21 mouse cellular contexts compared by ENCODE assay signal in the genomic region with DNA sequence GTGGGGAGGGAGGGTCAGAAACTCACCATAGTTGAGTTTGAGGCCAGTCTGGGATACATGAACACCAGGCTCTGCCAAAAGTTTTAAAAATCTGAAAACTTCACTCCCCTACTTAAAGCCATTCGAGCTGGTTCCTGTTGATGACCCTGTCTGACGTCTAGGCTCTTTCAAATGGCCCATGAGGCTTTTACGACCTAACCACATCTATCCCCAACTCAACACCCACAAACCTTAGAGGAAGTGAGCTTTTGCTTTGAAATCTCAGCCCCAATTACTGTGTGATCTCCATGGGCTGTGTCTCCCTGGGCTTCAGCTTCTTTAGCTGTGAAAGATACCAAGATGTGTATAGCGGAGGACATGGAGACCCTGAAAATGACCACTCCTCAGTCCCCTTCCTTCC. TPM values are rescaled to one million over a fixed set of nuclear protein-coding genes. Genes with fewer than 3 reads are reported as not detected.
A peak's percentile ranks its signal among the peaks of the same experiment; 100 is the strongest.
DNase-seq lines count a peak whose midpoint lies in the region; ATAC-seq lines count a peak whose summit lies in the region.
"Had no signal": no experiment of that assay in that cellular context is flagged by ENCODE, and none has a peak within 500 bp of the region (broad histone marks: within the 10 kb centered on the region; RNA-seq: fewer than 3 reads in every experiment).

No protein-coding gene starts in this region.

- H3K27me3 ChIP-seq in kidney, embryonic 16.5 days (ENCODE audit: insufficient read depth, low read length): no peaks in the 10 kb centered on the region
- H3K27me3 ChIP-seq in forebrain, embryonic 14.5 days (replicated peaks; ENCODE audit: control insufficient read depth, insufficient read depth, low read length): no peaks in the 10 kb centered on the region
- H3K27me3 ChIP-seq: embryonic facial prominence, embryonic 12.5 days; heart, embryonic 12.5 days had no signal

- WGBS in kidney, embryonic 16.5 days: 62% methylated on average over 4 of the region's 4 CpGs
- 82% methylated on average over 4 of the region's 4 CpGs for WGBS in forebrain, embryonic 14.5 days

- H3K4me2 ChIP-seq in kidney, embryonic 16.5 days (replicated peaks; ENCODE audit: low read depth, low read length): no peak overlapping the region
- H3K4me2 ChIP-seq in forebrain, embryonic 14.5 days (ENCODE audit: low read length): no peak overlapping the region

- no peak overlapping the region for H3K27ac ChIP-seq in kidney, embryonic 16.5 days (ENCODE audit: low read length)
- no peak overlapping the region for H3K27ac ChIP-seq in forebrain, embryonic 14.5 days (ENCODE audit: low read depth, low read length)
- H3K27ac ChIP-seq: embryonic facial prominence, embryonic 12.5 days; hindbrain, embryonic 14.5 days; kidney, postnatal 0 days; layer of hippocampus, adult 2 months had no signal

- H3K4me3 ChIP-seq in kidney, embryonic 16.5 days (ENCODE audit: low read length): no peak overlapping the region
- H3K4me3 ChIP-seq in forebrain, embryonic 14.5 days (ENCODE audit: low read depth, low read length): no peak overlapping the region
- H3K4me3 ChIP-seq: heart, embryonic 12.5 days; layer of hippocampus, adult 2 months had no signal

- H3K9me3 ChIP-seq in kidney, embryonic 16.5 days (ENCODE audit: low read length): no peaks in the 10 kb centered on the region
- H3K9me3 ChIP-seq in forebrain, embryonic 14.5 days (replicated peaks; ENCODE audit: control insufficient read depth, low read length): no peaks in the 10 kb centered on the region
- H3K9me3 ChIP-seq: embryonic facial prominence, embryonic 12.5 days; heart, embryonic 12.5 days had no signal

- H3K4me1 ChIP-seq in kidney, embryonic 16.5 days (ENCODE audit: insufficient read depth, low read length): peaks cover 17% of the 10 kb centered on the region
- peaks cover 8% of the 10 kb centered on the region; the same call in 1 of the 2 replicates for H3K4me1 ChIP-seq in forebrain, embryonic 14.5 days (ENCODE audit: control insufficient read depth, insufficient read depth, low read length)

- no peak overlapping the region for H3K9ac ChIP-seq in kidney, embryonic 16.5 days (replicated peaks; ENCODE audit: low read length)
- no peak overlapping the region for H3K9ac ChIP-seq in forebrain, embryonic 14.5 days (ENCODE audit: low read length)

- peak; percentile 67 for ATAC-seq in inflammation-experienced regulatory T-cells, adult 6 months
- no peak for ATAC-seq in kidney, embryonic 16.5 days (ENCODE audit: low FRiP score, low TSS enrichment)
- ATAC-seq in forebrain, embryonic 14.5 days: no peak
- ATAC-seq: liver, postnatal 0 days had no signal

- peak; percentile 86 for DNase-seq in CD4-positive helper T cell, adult 2 months (ENCODE audit: low read depth, low spot score)
- peak; percentile 65 for DNase-seq in CD8-positive naive resting alpha-beta T cell, adult 2 months (ENCODE audit: low read depth in 2 of 2, low spot score in 2 of 2)
- peak; percentile 69 to 80 for DNase-seq in natural killer cell, adult 2 months (ENCODE audit: low spot score in 2 of 2)
- DNase-seq in frontal cortex, postnatal 10 days (ENCODE audit: low spot score in 2 of 2): no peak
- DNase-seq in forebrain, embryonic 14.5 days (ENCODE audit: low spot score): no peak
- DNase-seq: adrenal gland, postnatal 14 days; cerebellum, adult 9-11 months; heart, adult 11 months; heart, postnatal 14 days; liver; liver, postnatal 0 days; lung, postnatal 14 days; right cerebral cortex, postnatal 4 days had no signal

- no peaks in the 10 kb centered on the region for H3K36me3 ChIP-seq in kidney, embryonic 16.5 days (ENCODE audit: insufficient read depth, low read length)
- H3K36me3 ChIP-seq in forebrain, embryonic 14.5 days (ENCODE audit: control insufficient read depth, insufficient read depth, low read length): no peaks in the 10 kb centered on the region
- H3K36me3 ChIP-seq: embryonic facial prominence, embryonic 12.5 days; heart, embryonic 12.5 days had no signal

RNA-seq across cellular contexts. Expression of gene Ttc21a, which starts 1.1 kb away (rescaled TPM):
- polyA plus RNA-seq in inflammation-experienced regulatory T-cells, adult 6 months (2017; shearing (Covaris generic)): not detected
- 0.20 and 0.35 TPM in 2 replicates for polyA plus RNA-seq in kidney, embryonic 16.5 days (2015; fragmentation: Nextera tagmentation; extraction: Ambion mirVana)
- 0.29 and 0.74 TPM in 2 replicates for polyA plus RNA-seq in forebrain, embryonic 14.5 days (2014; fragmentation: Nextera tagmentation; extraction: Ambion mirVana)
- polyA plus RNA-seq: erythroblast, embryonic 14.5 days had no signal

RNA-seq across cellular contexts. Expression of gene Gorasp1, which starts 1.1 kb away (rescaled TPM):
- polyA plus RNA-seq in inflammation-experienced regulatory T-cells, adult 6 months (2017; shearing (Covaris generic)): 1 to 10 TPM; 2.9 to 4.8 (median 4.5) TPM
- polyA plus RNA-seq in kidney, embryonic 16.5 days (2015; fragmentation: Nextera tagmentation; extraction: Ambion mirVana): 28.0 and 29.5 TPM in 2 replicates
- polyA plus RNA-seq in forebrain, embryonic 14.5 days (2014; fragmentation: Nextera tagmentation; extraction: Ambion mirVana): 23.7 and 34.1 TPM in 2 replicates

RNA-seq across cellular contexts. Expression of gene Wdr48, which starts 43.8 kb away (rescaled TPM):
- polyA plus RNA-seq in inflammation-experienced regulatory T-cells, adult 6 months (2017; shearing (Covaris generic)): 10 to 100 TPM; 32.2 to 48.1 (median 43.3) TPM
- polyA plus RNA-seq in kidney, embryonic 16.5 days (2015; fragmentation: Nextera tagmentation; extraction: Ambion mirVana): 54.2 and 56.5 TPM in 2 replicates
- 77.3 TPM in 2 replicates for polyA plus RNA-seq in forebrain, embryonic 14.5 days (2014; fragmentation: Nextera tagmentation; extraction: Ambion mirVana)

RNA-seq across cellular contexts. Expression of gene Csrnp1, which starts 46.0 kb away (rescaled TPM):
- 10 to 100 TPM; 21.7 to 47.3 (median 39.5) TPM for polyA plus RNA-seq in inflammation-experienced regulatory T-cells, adult 6 months (2017; shearing (Covaris generic))
- 7.1 and 8.7 TPM in 2 replicates for polyA plus RNA-seq in kidney, embryonic 16.5 days (2015; fragmentation: Nextera tagmentation; extraction: Ambion mirVana)
- 1.1 and 1.4 TPM in 2 replicates for polyA plus RNA-seq in forebrain, embryonic 14.5 days (2014; fragmentation: Nextera tagmentation; extraction: Ambion mirVana)

Comparison
In these comparisons a context has a peak if more than half of its experiments do, and no peak if none do; other contexts are left out.
1. DNase-seq: peak in CD4-positive helper T cell, adult 2 months (single experiment), CD8-positive naive resting alpha-beta T cell, adult 2 months (2 of 2) and natural killer cell, adult 2 months (2 of 2); none in frontal cortex, postnatal 10 days (0 of 2) and forebrain, embryonic 14.5 days (single experiment).